ENCODE assay signal across 21 mouse cellular contexts in the genomic region with DNA sequence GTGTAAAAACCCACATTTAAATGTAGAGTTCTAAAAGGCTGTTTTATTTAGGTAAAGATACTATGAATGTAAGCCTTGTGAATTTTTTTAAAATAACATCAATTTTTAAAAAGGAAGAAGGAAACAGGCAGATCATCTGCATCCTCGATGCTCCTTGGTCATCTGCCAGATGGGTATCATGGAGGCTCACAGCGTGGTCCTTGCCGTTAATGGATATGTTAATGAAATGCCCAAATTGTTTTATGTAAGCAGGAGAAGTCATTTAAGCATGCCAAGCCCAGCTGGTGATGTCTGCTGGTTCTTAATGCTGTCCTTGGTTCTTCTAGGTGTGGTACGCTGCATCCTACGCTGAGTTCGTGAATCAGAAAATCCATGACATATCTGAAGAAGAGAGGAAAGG.
"Had no signal": no experiment of that assay in that cellular context is flagged by ENCODE, and none has a peak within 500 bp of the region (broad histone marks: within the 10 kb centered on the region; RNA-seq: fewer than 3 reads in every experiment).

No protein-coding gene starts in this region.

- DNase-seq: kidney, postnatal 25 days; layer of hippocampus, adult 9-11 months; liver, postnatal 0 days; lung, embryonic 14.5 days; right cerebral cortex, adult 18-20 months; right cerebral cortex, postnatal 14 days; right cerebral cortex, postnatal 4 days; thymus, adult 2 months; thymus, postnatal 14 days; thymus, postnatal 4 days had no signal

- H3K9me3 ChIP-seq: limb, embryonic 12.5 days; limb, embryonic 15.5 days; midbrain, embryonic 13.5 days had no signal

- H3K27me3 ChIP-seq: limb, embryonic 12.5 days; limb, embryonic 15.5 days; midbrain, embryonic 13.5 days had no signal

- H3K9ac ChIP-seq: limb, embryonic 12.5 days; limb, embryonic 15.5 days; liver, embryonic 14.5 days; liver, postnatal 0 days; lung, embryonic 14.5 days; midbrain, embryonic 13.5 days had no signal

- H3K4me1 ChIP-seq: limb, embryonic 12.5 days; limb, embryonic 15.5 days; midbrain, embryonic 13.5 days had no signal

- H3K4me3 ChIP-seq: layer of hippocampus, adult 2 months; limb, embryonic 12.5 days; limb, embryonic 15.5 days; midbrain, embryonic 13.5 days had no signal

- H3K4me2 ChIP-seq: limb, embryonic 12.5 days; limb, embryonic 15.5 days; liver, embryonic 11.5 days; lung, embryonic 14.5 days; midbrain, embryonic 13.5 days had no signal

- ATAC-seq: liver, postnatal 0 days; lung, postnatal 0 days; midbrain, embryonic 13.5 days; midbrain, embryonic 16.5 days had no signal

- H3K27ac ChIP-seq: kidney, postnatal 0 days; layer of hippocampus, adult 2 months; limb, embryonic 12.5 days; limb, embryonic 15.5 days; liver, embryonic 14.5 days; macrophage; midbrain, embryonic 13.5 days; stomach, postnatal 0 days had no signal
